Mouse (Mus musculus): Measurements from ENCODE around the gene Cib1.

DNA sequence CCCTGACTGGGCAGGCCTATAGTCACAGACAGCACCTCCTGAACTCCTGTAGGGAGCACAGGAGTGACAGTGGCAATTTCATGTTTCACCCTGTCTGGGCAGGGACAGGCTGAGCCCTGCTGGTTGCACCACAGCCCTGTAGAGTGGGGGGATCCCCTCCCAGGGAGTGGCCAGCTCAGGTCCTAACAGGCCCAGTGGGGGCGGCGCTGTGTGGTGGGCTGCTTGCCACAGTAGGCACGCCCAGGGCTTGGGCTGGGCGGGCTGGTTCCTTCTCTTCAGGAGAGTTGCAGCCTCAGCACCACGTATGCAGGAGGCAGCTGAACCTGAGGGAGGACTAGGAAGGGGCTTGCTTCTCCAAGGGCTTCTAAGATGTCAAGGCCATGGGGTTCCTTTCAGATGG is 41.2 kb downstream of the Cib1 start:
- TF ChIP-seq CTCF (IDR thresholded peaks at IDR 0.05; ENCODE audit: low read depth) (peak; percentile 11; the same call in 1 of the 2 replicates), EP300 (IDR thresholded peaks at IDR 0.05; ENCODE audit: low read depth) (no peak)

Measured in liver, embryonic 14.5 days (tissue).